Mouse (Mus musculus) gastrocnemius, adult 2 months (tissue): ENCODE results near the gene Ryr1. TPM values are rescaled to one million over a fixed set of nuclear protein-coding genes. Genes with fewer than 3 reads are reported as not detected.
"Not testable (repeated sequence)": the region's sequence is repeated elsewhere in the genome, so short reads cannot be mapped to it uniquely, and the experiment has no call there.

Experiments used
- DNase-seq: peaks from one replicate; pipeline ENCODE4 v3.0.0; 2022
- H3K27ac ChIP-seq: fragments of 200-600 bp; 2 replicates; pipeline ENCODE4 v1.8.1; 2022; ENCODE audit warnings: mild to moderate bottlenecking
- H3K4me3 ChIP-seq: fragments of 200-600 bp; 2 replicates; pipeline ENCODE4 v1.8.1; 2022; ENCODE audit warnings: mild to moderate bottlenecking, moderate library complexity
- CTCF ChIP-seq: fragments of 200-600 bp; IDR thresholded peaks from 2 replicates; pipeline ENCODE4 v1.8.1; 2022; ENCODE audit warnings: antibody characterized with exemption, mild to moderate bottlenecking, moderate library complexity
- intact Hi-C: fragments of 180-260 bp; cut with DNase I; formaldehyde crosslinking; loops from one replicate; pipeline ENCODE4 v1.15.1; 2025
- total RNA-seq, 2 experiments: library from RNA; stranded (reverse); gene quantifications; 2 replicates each; pipeline ENCODE4 v1.2.3; 2021

Ryr1 gene
- total RNA-seq, 2 experiments from 2014 or later, result 1,499 to 2,077 TPM

DNA sequence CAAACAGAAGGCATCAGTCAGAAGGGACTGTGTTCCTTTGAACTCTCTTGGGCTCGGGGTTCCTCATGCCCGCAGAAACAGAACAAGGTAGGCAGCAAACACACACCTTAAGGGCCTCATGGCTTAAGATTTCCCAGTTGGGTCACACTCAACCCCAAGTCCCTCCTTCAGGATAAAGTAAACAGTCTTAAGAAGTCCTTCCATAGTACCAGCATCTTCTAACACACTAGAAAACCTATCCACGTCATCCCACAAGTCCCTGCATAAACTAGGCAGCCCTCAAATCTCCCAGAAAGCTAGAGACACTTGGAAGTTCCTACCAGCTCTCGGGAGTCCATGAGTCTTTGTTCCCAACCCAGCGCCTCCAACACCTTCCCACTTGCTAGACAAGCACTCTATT, 37.3 kb upstream of the Ryr1 start:
- Histone ChIP-seq H3K4me3 (peak overlapping the region; percentile 33; the same call in 1 of the 2 replicates), H3K27ac (no peak overlapping the region; the same call in 1 of the 2 replicates)
- TF ChIP-seq CTCF, result no peak
- intact Hi-C loops, result no loop called here
- no peak for DNase-seq

DNA sequence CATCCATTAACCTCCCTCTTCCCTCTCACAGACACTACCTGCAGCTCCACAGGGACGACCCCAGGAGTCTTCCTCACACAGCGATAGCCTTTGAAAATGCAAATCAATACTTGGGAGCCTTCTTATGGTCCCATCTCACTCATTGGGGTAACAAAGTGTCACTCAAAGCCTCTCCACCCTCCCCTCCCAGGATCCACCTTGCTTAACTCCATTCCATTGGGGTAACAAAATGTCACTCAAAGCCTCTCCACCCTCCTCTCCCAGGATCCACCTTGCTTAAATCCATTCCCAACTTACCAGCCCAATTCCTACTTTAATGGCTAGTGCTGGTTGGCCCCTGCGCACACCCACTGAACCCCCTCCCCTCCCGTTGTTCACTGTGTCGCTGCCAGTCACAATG, 33.3 kb upstream of the Ryr1 start:
- intact Hi-C loops, result no loop called here
- Histone ChIP-seq H3K4me3 (no peak overlapping the region), H3K27ac (no peak overlapping the region)
- DNase-seq, result no peak
- no peak for TF ChIP-seq CTCF

DNA sequence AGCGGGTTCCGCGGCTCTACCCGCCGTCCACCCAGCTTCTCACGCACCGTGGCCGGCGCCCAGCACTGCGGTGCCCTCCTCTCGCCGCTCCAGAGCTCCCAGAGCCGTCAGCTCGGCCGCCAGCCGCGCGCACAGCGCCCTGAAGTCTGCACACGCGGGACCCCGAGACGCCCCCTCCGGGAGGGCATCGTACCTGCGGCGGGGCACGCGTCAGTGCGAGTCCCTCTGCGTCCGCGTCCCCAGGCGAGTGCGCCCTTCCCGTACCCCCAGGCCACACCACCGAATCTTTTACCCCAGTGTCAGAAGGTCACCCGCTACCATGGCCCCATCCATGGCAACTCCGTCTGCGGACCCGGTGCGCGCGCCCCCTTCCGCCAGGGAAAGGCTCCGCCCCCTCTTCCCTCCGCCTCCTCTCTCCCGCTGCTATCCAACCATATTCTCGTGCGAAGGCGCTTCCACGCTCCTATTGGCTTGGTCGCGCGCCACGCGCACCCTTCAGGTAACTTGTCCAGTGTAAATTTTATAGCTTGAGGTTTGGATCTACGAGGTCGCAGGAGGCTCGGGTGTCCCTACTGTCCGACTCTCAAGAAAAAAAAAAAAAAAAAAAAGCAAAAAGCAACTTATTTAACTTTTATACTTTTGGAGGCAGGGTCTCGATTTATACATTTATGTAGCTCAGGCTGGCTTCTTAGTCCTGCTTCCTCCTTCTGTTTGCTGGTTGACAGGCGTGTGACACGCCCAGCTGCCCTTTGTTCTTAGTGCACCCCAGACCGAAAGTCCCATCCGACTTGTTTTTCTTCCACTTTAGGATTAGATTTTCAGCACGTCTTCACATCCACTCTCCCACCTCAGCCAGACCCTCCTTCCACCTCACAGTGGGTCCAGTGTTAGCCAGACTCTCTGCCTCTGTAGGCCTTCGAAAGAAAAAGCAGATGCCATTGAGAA, 31.1 kb upstream of the Ryr1 start, which contains the start of gene Fam98c:
Gene Fam98c, minus strand, starts transcription at position 397 of the 945 bp plus-strand sequence.
- intact Hi-C loops, result no loop called here
- peak within 1 kb of the TSS; percentile 97 for H3K27ac ChIP-seq
- DNase-seq, result peak; percentile 90
- TF ChIP-seq CTCF, result peak; percentile 48
- H3K4me3 ChIP-seq, result peak within 1 kb of the TSS; percentile 93

DNA sequence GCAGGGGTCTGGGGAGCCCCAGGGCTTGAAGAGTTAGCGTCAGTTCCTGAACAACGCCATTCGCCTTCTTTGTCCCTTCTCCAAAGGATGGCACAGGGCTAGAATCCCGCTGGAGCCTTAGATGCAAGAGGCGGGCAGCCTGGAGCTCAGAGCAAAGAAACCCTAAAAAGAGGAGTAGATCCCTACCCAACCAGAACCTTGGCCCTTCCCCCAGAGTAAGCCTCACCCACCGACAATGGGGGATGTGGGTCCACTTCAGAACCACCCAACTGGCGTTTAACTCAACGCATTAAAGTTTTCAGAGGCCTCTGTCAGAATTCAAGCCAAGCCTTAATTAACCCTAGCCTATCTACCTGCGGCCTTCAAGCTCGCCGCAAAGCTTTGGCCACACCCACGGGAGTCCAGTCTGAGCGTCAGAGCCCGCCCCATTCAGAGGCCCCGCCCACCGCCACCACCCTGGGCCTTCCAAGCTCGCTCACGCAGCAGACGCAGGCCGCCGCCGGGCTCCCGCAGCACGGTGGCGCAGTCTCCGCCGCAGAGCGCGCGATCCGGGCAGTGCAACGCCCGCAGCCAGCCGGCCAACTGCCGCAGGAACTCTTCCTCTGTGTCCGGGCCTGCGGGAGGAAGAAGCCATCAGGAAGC, 30.3 kb upstream of the Ryr1 start:
- peak; percentile 54 for TF ChIP-seq CTCF

DNA sequence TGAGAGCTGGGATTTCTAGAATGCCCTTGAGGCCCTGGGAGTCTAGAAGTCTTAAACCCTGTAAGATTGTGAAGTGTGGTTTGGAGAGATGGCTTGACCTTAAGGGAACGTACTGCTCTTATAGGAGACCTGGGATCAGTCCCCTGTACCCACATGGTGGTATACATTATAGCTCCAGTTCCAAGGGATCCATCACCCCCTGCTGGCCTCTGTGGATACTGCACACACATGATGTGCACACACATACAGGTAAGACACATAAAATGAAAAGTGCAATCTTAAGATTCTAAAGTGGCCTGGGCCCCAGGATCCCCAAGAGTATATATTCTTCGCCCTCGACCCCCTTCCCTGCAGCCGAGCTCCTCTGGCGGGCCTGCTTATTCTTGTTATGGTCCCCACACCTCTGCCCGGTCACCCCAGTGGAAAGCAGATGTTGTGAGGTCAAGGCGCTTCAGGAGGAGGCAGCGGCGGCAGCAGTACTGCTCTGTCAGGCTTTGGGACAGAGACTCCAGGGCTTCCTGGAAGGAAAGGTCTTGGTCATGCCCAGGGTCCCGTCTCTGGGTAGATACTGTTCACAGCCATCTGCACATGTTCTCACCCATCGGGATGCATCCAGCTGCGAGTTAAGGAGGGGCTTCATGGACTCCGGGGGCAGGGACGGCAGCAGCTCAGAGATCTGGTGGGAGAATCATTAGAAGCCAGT, 29.2 kb upstream of the Ryr1 start:
- intact Hi-C loops, result no loop called here

More for the DNA sequence above, 30.3 kb upstream of the Ryr1 start:
- intact Hi-C loops, result no loop called here
- Histone ChIP-seq H3K27ac (peak overlapping the region; percentile 97), H3K4me3 (peak overlapping the region; percentile 93)
- peak; percentile 95 for DNase-seq

DNA sequence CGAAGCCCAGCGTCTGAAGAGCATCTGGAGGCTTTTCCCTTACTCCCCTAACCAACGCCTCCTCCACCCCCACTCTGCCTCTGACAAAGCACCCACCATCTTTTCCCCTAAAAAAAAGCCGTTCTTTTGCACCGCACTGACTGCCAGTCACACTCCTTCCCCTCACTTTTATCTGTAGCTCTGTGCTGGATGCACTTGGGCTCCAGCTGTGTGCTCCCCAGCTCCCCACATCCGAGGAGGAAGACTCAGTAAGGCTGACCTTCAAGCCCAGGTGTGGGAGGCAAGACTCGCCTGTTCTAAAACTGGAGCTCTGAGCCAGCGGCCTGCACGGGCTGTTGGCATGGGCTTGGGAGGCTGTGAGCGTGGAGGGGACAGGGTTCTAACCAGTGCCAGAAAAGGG, 26.5 kb upstream of the Ryr1 start:
- no peak overlapping the region for H3K4me3 ChIP-seq
- DNase-seq, result no peak
- no peak overlapping the region for H3K27ac ChIP-seq
- intact Hi-C loops, result no loop called here
- TF ChIP-seq CTCF, result no peak

More for the DNA sequence above, 29.2 kb upstream of the Ryr1 start:
- TF ChIP-seq CTCF, result peak; percentile 28; the same call in 1 of the 2 replicates
- Histone ChIP-seq H3K27ac (no peak overlapping the region), H3K4me3 (no peak overlapping the region)
- no peak for DNase-seq

DNA sequence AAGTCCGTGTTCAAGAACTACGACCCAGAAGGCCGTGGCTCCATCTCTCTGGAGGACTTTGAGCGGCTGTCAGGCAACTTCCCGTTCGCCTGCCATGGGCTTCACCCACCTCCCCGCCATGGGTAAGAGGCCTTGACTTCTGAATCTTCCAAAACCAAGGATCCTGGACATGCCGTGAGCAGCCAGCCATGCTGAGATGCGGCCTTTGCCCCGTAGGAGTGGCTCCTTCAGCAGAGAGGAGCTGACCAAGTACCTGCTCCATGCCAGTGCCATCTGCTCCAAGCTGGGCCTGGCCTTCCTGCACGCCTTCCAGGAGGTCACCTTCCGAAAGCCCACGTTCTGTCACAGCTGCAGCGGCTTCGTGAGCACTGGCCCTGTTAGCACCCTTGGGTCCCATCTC, 23.8 kb upstream of the Ryr1 start:
- Histone ChIP-seq H3K27ac (no peak overlapping the region), H3K4me3 (no peak overlapping the region)
- intact Hi-C loops, result no loop called here
- no peak for DNase-seq
- TF ChIP-seq CTCF, result no peak

DNA sequence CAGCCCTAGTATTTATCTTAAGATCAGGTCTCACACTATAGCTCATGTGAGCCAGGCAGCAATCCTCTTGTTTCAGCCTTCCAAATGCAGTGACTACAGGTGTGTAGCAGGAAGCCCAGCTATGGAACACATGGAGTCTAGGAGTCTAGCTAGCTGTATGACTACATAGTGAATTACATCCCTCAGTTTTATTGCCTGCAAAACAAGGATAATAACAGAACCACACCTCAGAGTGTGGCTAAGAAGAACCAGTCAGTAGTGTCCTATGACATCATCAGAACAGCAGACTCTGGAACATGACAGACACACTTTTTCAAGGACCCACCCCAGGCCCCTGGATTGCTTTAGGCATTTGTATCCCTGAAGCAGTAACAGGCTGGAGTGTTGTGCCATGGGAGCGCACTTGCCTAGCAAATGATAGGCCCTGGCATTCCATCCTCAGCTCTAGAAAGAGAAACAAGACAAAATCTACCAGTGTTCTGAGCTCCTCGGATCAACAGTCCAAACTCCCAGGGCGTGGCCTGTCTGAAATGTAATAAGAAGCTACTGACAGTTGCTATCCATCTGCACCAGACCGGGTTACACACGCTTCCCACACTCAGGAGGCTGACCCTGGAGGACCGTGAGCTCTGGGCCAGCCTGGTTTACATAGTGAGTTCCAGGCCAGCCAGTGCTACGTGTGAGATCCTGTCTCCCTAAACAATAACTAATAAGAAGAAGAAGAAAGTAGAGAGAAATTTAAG, 21.8 kb upstream of the Ryr1 start:
- intact Hi-C loops, result no loop called here
- H3K4me3 ChIP-seq, result no peak overlapping the region
- DNase-seq, result no peak
- no peak overlapping the region for H3K27ac ChIP-seq
- no peak for TF ChIP-seq CTCF

DNA sequence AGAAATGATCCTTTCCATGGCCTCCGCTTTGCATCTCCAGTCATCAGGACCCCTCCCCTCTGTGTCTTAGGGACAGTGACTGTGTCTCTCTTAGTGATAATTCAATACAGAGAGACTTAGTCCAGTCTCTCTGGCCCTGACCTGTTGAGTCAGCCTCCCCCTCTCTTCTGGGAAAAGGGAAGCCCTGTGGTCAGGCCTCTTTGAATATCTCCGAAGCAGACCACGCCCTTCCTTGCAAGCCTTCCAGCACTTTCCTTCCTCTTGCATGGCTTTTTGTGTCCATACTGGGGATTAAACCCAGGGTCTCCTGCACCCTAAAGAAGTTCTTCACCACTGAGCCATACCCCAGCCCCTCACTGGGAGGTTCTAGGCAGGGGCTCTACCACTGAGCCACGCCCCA, 19.0 kb upstream of the Ryr1 start:
- intact Hi-C loops, result no loop called here
- no peak for DNase-seq
- no peak for TF ChIP-seq CTCF
- H3K27ac ChIP-seq, result no peak overlapping the region
- no peak overlapping the region for H3K4me3 ChIP-seq

DNA sequence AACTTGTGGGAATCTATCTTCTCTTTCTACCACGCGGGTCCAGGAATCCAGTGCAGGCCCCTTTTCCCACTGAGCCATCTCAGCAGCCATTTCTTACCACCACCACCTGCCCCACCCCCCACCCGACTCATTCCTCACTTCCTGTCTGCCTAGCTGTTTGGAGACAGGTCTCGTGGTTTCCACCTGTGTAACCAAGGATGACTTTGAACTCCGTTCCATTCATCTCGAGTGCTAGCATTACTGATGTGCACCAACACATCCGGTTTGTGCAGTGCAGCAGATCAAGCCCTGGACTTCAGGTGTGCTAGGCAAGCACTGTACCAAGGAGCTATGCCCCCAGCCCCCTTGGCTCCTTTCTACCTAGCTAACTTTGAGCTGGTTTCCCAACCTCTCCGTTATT, 16.4 kb upstream of the Ryr1 start:
- no peak for TF ChIP-seq CTCF
- intact Hi-C loops, result no loop called here
- DNase-seq, result no peak

DNA sequence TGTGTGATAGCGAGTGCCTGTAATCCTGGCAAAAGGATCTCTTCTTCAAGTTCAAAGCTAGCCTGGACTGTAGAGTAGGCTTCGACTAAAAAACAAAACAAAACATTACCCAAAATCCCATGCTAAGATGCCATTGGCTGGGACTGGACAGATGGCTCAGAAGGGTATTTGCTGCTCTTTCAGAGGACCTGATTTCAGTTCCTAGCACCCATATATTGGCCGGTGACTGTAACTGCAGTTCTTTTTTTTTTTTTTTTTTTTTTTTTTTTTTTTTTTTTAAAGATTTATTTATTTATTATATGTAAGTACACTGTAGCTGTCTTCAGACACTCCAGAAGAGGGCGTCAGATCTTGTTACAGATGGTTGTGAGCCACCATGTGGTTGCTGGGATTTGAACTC, 14.3 kb upstream of the Ryr1 start:
- H3K4me3 ChIP-seq, H3K27ac ChIP-seq, intact Hi-C loops, DNase-seq: not testable (repeated sequence)

More for the DNA sequence above, 16.4 kb upstream of the Ryr1 start:
- Histone ChIP-seq H3K4me3 (no peak overlapping the region), H3K27ac (no peak overlapping the region)

DNA sequence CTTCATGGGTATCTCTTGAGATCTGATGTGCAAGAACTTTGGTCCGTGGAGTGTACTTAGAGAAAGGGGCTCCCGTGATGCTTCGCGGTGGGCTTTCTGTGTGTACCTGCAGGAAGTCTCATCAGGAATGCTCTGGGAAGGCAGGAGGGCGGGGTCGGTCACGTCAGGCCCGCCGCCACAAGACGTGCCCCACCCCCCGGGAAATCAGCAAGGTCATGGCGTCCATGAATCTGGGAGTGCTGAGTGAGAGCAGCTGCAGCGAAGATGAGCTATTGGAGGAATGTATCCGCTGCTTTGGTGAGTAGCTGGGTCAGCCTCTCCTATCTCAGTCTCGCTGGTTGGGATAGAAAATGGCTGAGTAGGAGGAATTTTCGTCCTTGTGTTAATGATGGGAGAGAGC, 12.4 kb upstream of the Ryr1 start:
- TF ChIP-seq CTCF, result no peak
- Histone ChIP-seq H3K4me3 (no peak overlapping the region), H3K27ac (no peak overlapping the region)
- intact Hi-C loops, result no loop called here
- DNase-seq, result no peak
